Mouse (Mus musculus) embryo, embryonic 9.5 days (tissue): ENCODE results near the gene Tbc1d19.

ENCODE experiments used
- DNase-seq: peaks from one replicate; pipeline ENCODE4 v3.0.0-alpha.2; 2017; ENCODE audit errors: extremely low spot score

The Tbc1d19 gene

GRCm38 (mm10) chr5:53950189-53950588, 140.8 kb downstream of the Tbc1d19 start:
- DNase-seq: no peak

- no peak for DNase-seq
Measured at GRCm38 (mm10) chr5:53953216-53953615, 143.8 kb downstream of the Tbc1d19 start.
